Mouse (Mus musculus) adrenal gland, adult 18-20 months (tissue): ENCODE measurements around the gene Ipo13. TPM values are rescaled to one million over a fixed set of nuclear protein-coding genes. Genes with fewer than 3 reads are reported as not detected.

Source experiments
- DNase-seq, 2 experiments: peaks; one replicate each; pipeline ENCODE4 v3.0.0; 2021 to 2022; ENCODE audit warnings: low spot score in 2 of 2
- long read RNA-seq, 2 experiments: library from polyadenylated mRNA; stranded (forward); transcript quantifications; one replicate each; pipeline ENCODE4 v2.0.0; 2021
- total RNA-seq, 2 experiments: library from RNA; stranded (reverse); gene quantifications; 1 replicate in 1 of 2; 2 replicates in 1 of 2; pipeline ENCODE4 v1.2.3; 2021

The Ipo13 gene
- 10 to 100 TPM; 51.6 to 56.3 TPM for total RNA-seq
- long read RNA-seq, experiment 1, transcript Ipo13-201 (20 exons, 3,595 nt) = major isoform, 25 of 40 reads
- long read RNA-seq, experiment 1, partial matches to known transcripts = 7 of 40 reads
- long read RNA-seq, experiment 1, other reads (novel, unspliced or antisense) = 8 of 40 reads
- long read RNA-seq, experiment 2, transcript Ipo13-201 (20 exons, 3,595 nt) = major isoform, 9 of 28 reads
- long read RNA-seq, experiment 2, partial matches to known transcripts = 13 of 28 reads
- long read RNA-seq, experiment 2, other reads (novel, unspliced or antisense) = 5 of 28 reads

- DNase-seq = peak; percentile 85 to 89
Measured at GRCm38 (mm10) chr4:117914591-117915442, at the start of gene Ipo13. TSS of gene Ipo13 (minus strand) at chr4:117914999.

DNA sequence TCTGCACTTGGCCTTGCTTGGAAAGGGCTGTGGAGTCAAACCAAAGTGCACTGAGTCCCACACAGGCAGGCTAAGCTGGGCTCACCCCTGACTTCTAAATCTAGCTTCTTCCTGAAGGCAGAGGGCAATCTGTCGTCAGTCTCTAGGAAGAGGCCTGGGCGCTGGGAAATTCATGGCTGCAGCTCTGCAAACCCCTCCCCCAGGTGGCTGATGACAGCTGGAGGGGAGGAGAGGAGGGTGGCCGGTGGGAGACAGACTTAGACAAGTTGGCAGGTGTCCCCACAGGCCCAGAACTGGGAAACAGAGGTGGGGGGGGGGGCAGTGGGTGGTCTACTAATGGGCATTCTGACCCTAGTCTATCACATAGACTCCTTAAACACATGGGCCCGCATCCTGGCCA, 42.7 kb upstream of the Ipo13 start:
- DNase-seq = no peak

DNA sequence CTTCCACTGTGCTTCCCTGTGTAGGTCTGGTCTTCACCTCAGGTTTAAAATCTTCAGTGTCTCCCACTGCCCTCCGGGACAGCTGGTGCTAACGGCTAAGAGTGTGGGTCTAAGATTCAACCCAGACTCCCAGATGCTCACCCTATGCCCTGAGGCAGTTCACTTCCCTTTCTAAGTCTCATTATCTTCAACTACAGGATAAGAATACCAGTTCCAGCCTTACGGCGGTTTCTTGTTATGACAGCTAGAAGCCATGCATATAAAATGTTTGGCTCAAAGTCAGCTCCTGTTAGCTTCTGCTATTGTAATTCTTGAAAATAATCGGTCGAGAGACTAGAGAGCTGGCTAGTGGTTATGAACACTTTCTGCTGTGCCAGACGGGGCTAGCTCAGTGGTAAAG, 32.7 kb upstream of the Ipo13 start:
- DNase-seq = no peak

GRCm38 (mm10) chr4:117946639-117947305, 32.0 kb upstream of the Ipo13 start:
- no peak for DNase-seq

GRCm38 (mm10) chr4:117943317-117943716, 28.5 kb upstream of the Ipo13 start:
- no peak for DNase-seq

GRCm38 (mm10) chr4:117936964-117937363, 22.2 kb upstream of the Ipo13 start:
- no peak for DNase-seq

GRCm38 (mm10) chr4:117934081-117934480, 19.3 kb upstream of the Ipo13 start:
- DNase-seq = no peak

GRCm38 (mm10) chr4:117933248-117933647, 18.4 kb upstream of the Ipo13 start:
- no peak for DNase-seq

DNA sequence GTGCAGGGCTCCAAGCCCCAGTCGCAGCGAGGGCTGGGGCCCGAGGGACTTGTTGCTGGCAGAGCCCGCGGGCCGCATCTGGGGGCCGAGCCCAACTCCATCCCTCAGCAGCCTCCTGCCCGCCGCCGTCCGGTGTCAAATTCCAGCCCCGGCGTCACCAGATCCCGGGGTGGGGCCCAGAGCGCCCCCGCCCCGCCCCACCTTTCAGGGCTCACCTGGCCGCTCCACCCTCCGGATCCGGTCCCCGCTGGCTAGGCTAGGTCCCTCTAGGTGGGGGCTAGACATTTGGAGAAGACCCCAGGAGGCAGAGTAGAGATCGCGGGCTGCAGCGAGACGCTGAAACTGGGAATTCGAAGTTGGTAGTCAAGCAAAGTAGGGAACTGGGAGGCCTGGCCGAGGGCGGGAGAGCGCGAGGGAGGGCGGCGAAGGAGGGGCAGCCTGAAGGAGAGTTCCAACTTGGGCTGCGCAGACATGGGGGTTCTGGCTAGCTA, 14.6 kb upstream of the Ipo13 start, which contains the start of gene Artn:
Gene Artn (minus strand): TSS at position 373 of the 491 bp plus-strand sequence.
- no peak for DNase-seq

DNA sequence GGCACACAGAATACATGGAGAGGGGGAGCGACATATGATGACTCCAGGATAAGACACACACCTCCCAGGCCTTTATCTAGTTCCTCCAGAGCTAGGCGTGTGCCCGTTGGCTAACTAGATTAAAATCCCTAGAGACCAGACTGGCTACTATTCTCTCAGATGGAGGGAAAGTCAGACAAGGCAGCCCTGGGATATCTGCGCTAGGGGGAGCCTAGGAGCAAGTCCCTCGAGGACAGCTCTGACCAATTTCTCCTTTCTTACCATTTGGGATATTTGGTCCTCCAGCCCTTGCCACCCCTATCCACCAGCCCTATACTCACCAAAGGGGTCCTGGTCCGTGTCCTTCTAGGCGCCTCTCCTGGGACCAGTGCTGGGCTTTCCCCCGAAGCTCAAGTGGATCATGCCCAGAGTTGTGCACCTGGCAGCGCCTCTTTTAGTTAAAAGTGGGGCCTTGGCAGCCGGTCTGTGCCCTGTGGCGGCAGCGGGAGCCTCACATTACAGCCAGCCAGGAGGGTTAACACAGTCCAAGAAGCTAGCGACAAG, 14.0 kb upstream of the Ipo13 start:
- peak; percentile 50 to 56 for DNase-seq

- DNase-seq = no peak
Measured at GRCm38 (mm10) chr4:117928234-117928633, 13.4 kb upstream of the Ipo13 start.

DNA sequence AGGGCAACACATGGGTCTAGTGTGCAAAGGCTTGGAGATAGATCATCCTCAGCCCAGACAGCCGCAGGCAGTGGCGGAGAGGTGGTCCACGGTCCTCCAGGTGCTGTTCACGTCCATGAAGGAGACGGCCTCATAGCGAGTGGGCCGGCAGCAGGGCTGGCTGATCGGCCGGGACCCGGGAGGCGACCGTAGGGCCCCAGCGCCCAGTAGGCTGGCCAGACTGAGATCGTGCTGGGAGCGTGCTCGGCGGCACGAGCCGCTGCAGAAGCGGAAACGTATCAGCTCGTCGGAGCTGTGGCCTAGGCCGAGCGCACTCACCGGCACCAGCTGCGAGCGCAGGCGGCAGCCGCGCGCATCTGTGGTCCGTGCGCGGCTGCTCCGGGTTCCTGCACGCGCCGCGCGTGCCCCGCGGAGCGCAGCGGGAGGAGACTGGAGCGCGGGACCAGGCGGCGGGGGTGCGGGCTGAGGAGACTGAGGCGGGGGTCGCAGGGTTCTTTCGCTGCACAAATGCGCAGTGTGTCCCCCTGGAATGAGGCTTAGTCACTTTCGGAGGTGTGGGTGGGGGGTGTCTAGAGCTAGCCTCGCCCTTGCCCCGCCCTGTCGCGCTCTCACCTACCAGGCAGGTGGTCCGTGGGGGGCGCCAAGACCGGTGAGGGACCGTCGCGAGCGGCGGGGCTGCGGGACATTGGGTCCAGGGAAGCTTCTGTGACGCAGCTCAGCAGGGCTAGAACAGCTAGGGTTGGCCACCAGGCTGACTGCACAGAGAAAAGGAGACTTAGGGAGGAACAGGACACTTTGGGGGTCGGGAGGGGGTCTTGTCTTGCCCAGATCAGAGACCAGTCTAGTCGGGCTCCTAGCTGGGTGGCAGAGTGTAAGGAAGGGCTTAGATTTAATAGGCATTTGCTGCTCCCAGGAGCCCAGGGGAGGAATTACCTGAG, 12.0 kb upstream of the Ipo13 start:
- DNase-seq = no peak

- DNase-seq = no peak
Measured at GRCm38 (mm10) chr4:117924916-117925315, 10.1 kb upstream of the Ipo13 start.

DNA sequence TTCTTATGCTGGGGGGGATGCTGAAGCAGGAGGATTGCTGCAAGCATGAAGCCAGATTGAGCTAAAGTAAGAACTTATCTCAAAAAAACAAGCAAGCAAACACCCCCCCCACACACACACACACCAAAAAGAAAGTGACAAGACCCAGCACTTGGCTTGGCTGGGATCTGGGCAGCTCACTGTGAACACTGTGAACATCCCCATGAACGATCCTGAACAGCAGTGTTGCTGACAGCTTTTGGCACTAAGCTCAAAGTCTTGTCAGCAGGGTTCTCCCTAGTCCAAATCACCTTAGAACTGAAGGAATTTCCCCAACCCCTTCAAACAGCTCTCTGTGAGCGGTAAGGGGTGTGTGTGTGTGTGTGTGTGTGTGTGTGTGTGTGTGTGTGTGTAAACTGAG, 8.7 kb upstream of the Ipo13 start:
- no peak for DNase-seq

GRCm38 (mm10) chr4:117921358-117921757, 6.6 kb upstream of the Ipo13 start:
- DNase-seq = no peak

- no peak for DNase-seq
Measured at GRCm38 (mm10) chr4:117918762-117919161, 4.0 kb upstream of the Ipo13 start.

- no peak for DNase-seq
Measured at GRCm38 (mm10) chr4:117918261-117918660, 3.5 kb upstream of the Ipo13 start.

DNA sequence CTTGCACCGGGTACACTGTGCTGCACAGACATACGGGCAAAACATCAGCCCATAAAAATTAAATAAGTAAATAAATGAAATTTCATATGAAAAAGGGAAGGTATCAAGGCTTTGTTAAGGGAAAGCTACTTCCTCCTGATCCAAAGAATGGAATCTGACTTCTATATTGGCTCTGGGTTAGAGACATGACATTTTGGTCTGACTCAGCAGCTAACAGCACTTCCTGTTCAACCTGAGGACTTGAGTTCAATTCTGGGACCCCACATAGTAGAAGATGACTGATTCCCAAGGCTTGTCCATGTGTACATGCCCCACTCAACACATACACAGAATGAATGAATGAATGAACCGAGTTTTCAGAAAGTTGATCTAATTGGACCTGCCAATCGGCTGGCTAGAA, 3.0 kb upstream of the Ipo13 start:
- DNase-seq = no peak

- DNase-seq = no peak
Measured at GRCm38 (mm10) chr4:117917402-117917801, 2.6 kb upstream of the Ipo13 start.

- no peak for DNase-seq
Measured at GRCm38 (mm10) chr4:117916386-117916785, 1.6 kb upstream of the Ipo13 start.
